Mouse (Mus musculus) stomach, postnatal 0 days (tissue): ENCODE data around the gene Gm4778. TPM values are rescaled to one million over a fixed set of nuclear protein-coding genes. Genes with fewer than 3 reads are reported as not detected.

ENCODE experiments used
- ATAC-seq: fragments of 200-750 bp; cut with Nextera tagmentation; 2 replicates; pipeline ENCODE4 v1.8.0; 2017; ENCODE audit not compliant: low FRiP score, low TSS enrichment
- DNase-seq: peaks from one replicate; pipeline ENCODE4 v3.0.0-alpha.2; 2016; ENCODE audit warnings: low spot score
- H3K27ac ChIP-seq: fragments of 300-500 bp; sonication (generic); replicated peaks from 2 replicates; pipeline ENCODE4 v1.5.1; 2014; ENCODE audit warnings: mild to moderate bottlenecking, control low read depth
- H3K27me3 ChIP-seq: fragments of 300-500 bp; sonication (generic); 2 replicates; pipeline ENCODE4 v1.6.1; 2014; ENCODE audit warnings: low read length; ENCODE audit not compliant: control insufficient read depth, insufficient read depth
- H3K36me3 ChIP-seq: fragments of 300-500 bp; sonication (generic); 2 replicates; pipeline ENCODE4 v1.6.1; 2014; ENCODE audit warnings: low read length, mixed read lengths; ENCODE audit not compliant: control insufficient read depth, insufficient read depth
- H3K4me1 ChIP-seq: fragments of 300-500 bp; sonication (generic); replicated peaks from 2 replicates; pipeline ENCODE4 v1.6.1; 2014; ENCODE audit warnings: antibody characterized with exemption; ENCODE audit not compliant: control insufficient read depth, insufficient read depth
- H3K4me2 ChIP-seq: fragments of 300-500 bp; sonication (generic); replicated peaks from 2 replicates; pipeline ENCODE4 v1.6.1; 2014; ENCODE audit warnings: low read depth, mild to moderate bottlenecking, control low read depth, moderate library complexity
- H3K4me3 ChIP-seq: fragments of 300-500 bp; sonication (generic); 2 replicates; pipeline ENCODE4 v1.5.1; 2014; ENCODE audit warnings: low read depth, low read length, control low read depth
- H3K9ac ChIP-seq: fragments of 300-500 bp; sonication (generic); 2 replicates; pipeline ENCODE4 v1.6.1; 2014; ENCODE audit warnings: mild to moderate bottlenecking, low read length, control low read depth, mixed read lengths
- H3K9me3 ChIP-seq: fragments of 300-500 bp; sonication (generic); 2 replicates; pipeline ENCODE4 v1.6.1; 2016; ENCODE audit warnings: low read length; ENCODE audit not compliant: control insufficient read depth
- CTCF ChIP-seq: IDR thresholded peaks from 2 replicates; pipeline ENCODE4 v1.5.1; 2016; ENCODE audit warnings: antibody characterized with exemption, low read depth, mild to moderate bottlenecking, moderate library complexity
- EP300 ChIP-seq: optimal IDR thresholded peaks from 2 replicates; pipeline ENCODE3; 2016; ENCODE audit warnings: antibody characterized with exemption
- WGBS: fragments of 180-500 bp; shearing (Covaris S2); extraction: QIAGEN DNeasy Blood & Tissue Kit; methylation state at CpG from one replicate; pipeline ENCODE4 v1.1.7; 2014; 5-methylcytosine and 5-hydroxymethylcytosine counted together
- polyA plus RNA-seq: library from polyadenylated mRNA; unstranded; fragments of >200 nt; fragmentation: Nextera tagmentation; extraction: Ambion mirVana; gene quantifications from 2 replicates; pipeline ENCODE4 v1.2.1, GENCODE M21; 2015

The Gm4778 gene
- polyA plus RNA-seq, 1 experiment from 2014 or later: not detected

DNA sequence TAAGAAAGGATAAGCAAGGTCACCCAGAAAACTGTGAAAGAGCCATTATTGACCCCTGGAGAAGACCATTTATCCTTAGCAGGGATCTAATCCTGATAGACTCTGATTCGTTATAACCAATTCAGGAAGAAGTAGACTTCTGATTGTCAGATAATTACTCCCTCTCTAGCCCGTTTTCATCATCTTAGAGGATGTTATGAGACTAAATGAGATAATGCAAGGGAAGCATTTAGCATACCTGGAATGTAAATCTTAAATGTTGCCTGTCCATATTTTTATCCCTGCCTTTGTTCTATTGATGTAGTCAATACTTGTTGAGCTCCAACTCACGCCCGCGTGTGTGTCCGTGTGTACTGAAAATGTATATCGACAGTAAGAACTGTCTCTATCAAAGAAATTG is 46.7 kb downstream of the Gm4778 start:
- WGBS: 37% methylated on average over 7 of the region's 7 CpGs

DNA sequence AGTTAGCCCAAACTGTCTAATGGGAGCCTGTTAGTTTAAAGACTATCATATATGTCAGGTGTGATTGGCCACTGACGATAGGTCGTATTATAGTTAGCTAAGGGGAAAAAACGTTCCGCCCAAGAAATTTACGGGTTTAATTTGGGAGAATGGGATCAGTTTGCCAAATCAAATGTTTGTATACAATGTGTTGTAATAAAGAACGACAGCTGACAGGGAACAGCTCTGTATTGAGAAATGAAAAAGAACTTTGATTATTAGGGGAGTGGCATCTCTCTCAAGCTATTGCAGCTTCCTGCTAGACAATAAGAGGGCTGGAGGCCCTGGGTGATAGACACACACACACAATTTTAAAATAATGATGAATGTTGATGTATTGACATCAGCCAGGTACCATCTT is 47.1 kb downstream of the Gm4778 start:
- Histone ChIP-seq H3K4me3 (peak overlapping the region; percentile 67), H3K9ac (no peak overlapping the region), H3K27ac (no peak overlapping the region; the same call in 1 of the 2 replicates)

More for the DNA sequence above, 46.7 kb downstream of the Gm4778 start:
- no peak for TF ChIP-seq CTCF
- TF ChIP-seq EP300: no peak
- peak overlapping the region; percentile 73 for H3K9ac ChIP-seq
- H3K4me1 ChIP-seq: no peaks in the 10 kb centered on the region
- peak overlapping the region; percentile 61 for H3K4me2 ChIP-seq
- no peaks in the 10 kb centered on the region for H3K36me3 ChIP-seq
- H3K9me3 ChIP-seq: no peaks in the 10 kb centered on the region
- H3K4me3 ChIP-seq: peak overlapping the region; percentile 67
- ATAC-seq (no peak), DNase-seq (no peak)
- no peaks in the 10 kb centered on the region for H3K27me3 ChIP-seq
- H3K27ac ChIP-seq: peak overlapping the region; percentile 88

DNA sequence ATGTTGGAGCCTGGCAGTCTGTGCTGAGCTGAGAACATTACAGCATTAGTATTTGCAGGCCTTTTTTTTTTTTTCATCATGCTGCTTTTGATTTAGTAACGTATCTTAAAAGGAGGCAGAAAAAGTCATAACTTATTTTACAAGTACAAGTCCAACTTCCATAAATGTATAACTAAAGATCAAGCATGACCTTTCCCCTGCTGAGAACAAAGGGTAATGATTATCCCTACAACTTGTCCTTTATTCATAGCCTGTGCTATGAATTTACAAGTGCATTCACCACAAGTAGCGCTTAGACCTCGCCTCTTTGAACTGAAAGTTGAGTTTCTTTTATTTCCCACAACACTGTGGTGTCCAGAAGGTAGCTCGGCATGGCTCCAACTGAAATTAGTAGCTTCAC is 47.5 kb downstream of the Gm4778 start:
- WGBS: 70% methylated on average over 4 of the region's 4 CpGs
- no peak overlapping the region for H3K9ac ChIP-seq
- no peaks in the 10 kb centered on the region for H3K36me3 ChIP-seq
- H3K27ac ChIP-seq: no peak overlapping the region
- H3K4me2 ChIP-seq: no peak overlapping the region; the same call in 1 of the 2 replicates
- no peaks in the 10 kb centered on the region for H3K4me1 ChIP-seq
- TF ChIP-seq EP300: no peak
- H3K4me3 ChIP-seq: no peak overlapping the region
- no peaks in the 10 kb centered on the region for H3K27me3 ChIP-seq
- ATAC-seq (no peak), DNase-seq (no peak)
- no peaks in the 10 kb centered on the region for H3K9me3 ChIP-seq

More for the DNA sequence above, 47.1 kb downstream of the Gm4778 start:
- no peaks in the 10 kb centered on the region for H3K27me3 ChIP-seq
- no peaks in the 10 kb centered on the region for H3K36me3 ChIP-seq
- TF ChIP-seq CTCF (no peak), EP300 (no peak)
- no peak for ATAC-seq
- DNase-seq: no peak
- 60% methylated on average over 6 of the region's 6 CpGs for WGBS
- H3K4me2 ChIP-seq: peak overlapping the region; percentile 61
- H3K9me3 ChIP-seq: no peaks in the 10 kb centered on the region
- H3K4me1 ChIP-seq: no peaks in the 10 kb centered on the region

Other genes starting within 250 kb of the Gm4778 start
- gene Gm9125, start 209.2 kb upstream of the Gm4778 start, polyA plus RNA-seq: 0.22 and 0.24 TPM in 2 replicates
- not detected in 2 replicates for gene Gm10697, start 191.4 kb upstream of the Gm4778 start, polyA plus RNA-seq
- gene Gm10696, start 85.8 kb upstream of the Gm4778 start, polyA plus RNA-seq: not detected in 2 replicates
- 0.06 TPM in 1 of 2 replicates, not detected in the other for gene Gm5286, start 67.3 kb upstream of the Gm4778 start, polyA plus RNA-seq
- 10.2 and 10.4 TPM in 2 replicates for gene Them4, start 46.1 kb downstream of the Gm4778 start, polyA plus RNA-seq
- 126 and 146 TPM in 2 replicates for gene Them5, start 78.1 kb downstream of the Gm4778 start, polyA plus RNA-seq
- gene C2cd4d, start 98.4 kb downstream of the Gm4778 start, polyA plus RNA-seq: 0.82 and 1.5 TPM in 2 replicates
- gene Rorc, start 108.8 kb downstream of the Gm4778 start, polyA plus RNA-seq: 7.5 and 8.8 TPM in 2 replicates
- 0.42 TPM in 2 replicates for gene Lingo4, start 134.5 kb downstream of the Gm4778 start, polyA plus RNA-seq
- 3.8 and 4.0 TPM in 2 replicates for gene Tdrkh, start 149.2 kb downstream of the Gm4778 start, polyA plus RNA-seq
- gene Mrpl9, start 179.3 kb downstream of the Gm4778 start, polyA plus RNA-seq: 47.6 and 50.7 TPM in 2 replicates
- 0.21 and 0.28 TPM in 2 replicates for gene Oaz3, start 179.9 kb downstream of the Gm4778 start, polyA plus RNA-seq
- gene Celf3, start 214.3 kb downstream of the Gm4778 start, polyA plus RNA-seq: 11.0 and 11.6 TPM in 2 replicates
- 3.2 and 3.5 TPM in 2 replicates for gene Riiad1, start 216.3 kb downstream of the Gm4778 start, polyA plus RNA-seq